Mouse (Mus musculus) heart, embryonic 12.5 days (tissue): ENCODE measurements around the gene Bcl2l2. TPM values are rescaled to one million over a fixed set of nuclear protein-coding genes. Genes with fewer than 3 reads are reported as not detected.

Experiments used
- ATAC-seq: fragments of 200-750 bp; cut with Nextera tagmentation; 2 replicates; pipeline ENCODE4 v1.8.0; 2017; ENCODE audit warnings: moderate TSS enrichment, moderate library complexity; ENCODE audit not compliant: insufficient number of reproducible peaks, low FRiP score
- H3K27ac ChIP-seq: fragments of 300-500 bp; sonication (generic); 2 replicates; pipeline ENCODE4 v1.5.1; 2016; ENCODE audit warnings: mild to moderate bottlenecking, moderate library complexity; ENCODE audit not compliant: poor library complexity, severe bottlenecking
- H3K27me3 ChIP-seq: fragments of 300-500 bp; sonication (generic); replicated peaks from 2 replicates; pipeline ENCODE4 v1.6.1; 2016; ENCODE audit warnings: mild to moderate bottlenecking, moderate library complexity
- H3K36me3 ChIP-seq: fragments of 300-500 bp; sonication (generic); 2 replicates; pipeline ENCODE4 v1.6.1; 2016; ENCODE audit warnings: mild to moderate bottlenecking, moderate library complexity
- H3K4me1 ChIP-seq: fragments of 300-500 bp; sonication (generic); replicated peaks from 2 replicates; pipeline ENCODE4 v1.6.1; 2016; ENCODE audit warnings: mild to moderate bottlenecking
- H3K4me2 ChIP-seq: fragments of 300-500 bp; sonication (generic); 2 replicates; pipeline ENCODE4 v1.6.1; 2016; ENCODE audit warnings: mild to moderate bottlenecking, moderate library complexity
- H3K4me3 ChIP-seq: fragments of 300-500 bp; sonication (generic); 2 replicates; pipeline ENCODE4 v1.5.1; 2016; ENCODE audit warnings: mild to moderate bottlenecking
- H3K9ac ChIP-seq: fragments of 300-500 bp; sonication (generic); 2 replicates; pipeline ENCODE4 v1.6.1; 2016; ENCODE audit warnings: mild to moderate bottlenecking, moderate library complexity
- H3K9me3 ChIP-seq: fragments of 300-500 bp; sonication (generic); replicated peaks from 2 replicates; pipeline ENCODE4 v1.6.1; 2016; ENCODE audit warnings: mild to moderate bottlenecking, moderate library complexity
- WGBS: fragments of 180-500 bp; shearing (Covaris S2); methylation state at CpG from one replicate; pipeline ENCODE4 v1.1.7; 2016; 5-methylcytosine and 5-hydroxymethylcytosine counted together
- polyA plus RNA-seq: library from polyadenylated mRNA; unstranded; fragments of >200 nt; fragmentation: Nextera tagmentation; extraction: Ambion mirVana; gene quantifications from 2 replicates; pipeline ENCODE4 v1.2.1, GENCODE M21; 2016

Gene Bcl2l2
- polyA plus RNA-seq, 1 experiment from 2014 or later, result 2.4 TPM

DNA sequence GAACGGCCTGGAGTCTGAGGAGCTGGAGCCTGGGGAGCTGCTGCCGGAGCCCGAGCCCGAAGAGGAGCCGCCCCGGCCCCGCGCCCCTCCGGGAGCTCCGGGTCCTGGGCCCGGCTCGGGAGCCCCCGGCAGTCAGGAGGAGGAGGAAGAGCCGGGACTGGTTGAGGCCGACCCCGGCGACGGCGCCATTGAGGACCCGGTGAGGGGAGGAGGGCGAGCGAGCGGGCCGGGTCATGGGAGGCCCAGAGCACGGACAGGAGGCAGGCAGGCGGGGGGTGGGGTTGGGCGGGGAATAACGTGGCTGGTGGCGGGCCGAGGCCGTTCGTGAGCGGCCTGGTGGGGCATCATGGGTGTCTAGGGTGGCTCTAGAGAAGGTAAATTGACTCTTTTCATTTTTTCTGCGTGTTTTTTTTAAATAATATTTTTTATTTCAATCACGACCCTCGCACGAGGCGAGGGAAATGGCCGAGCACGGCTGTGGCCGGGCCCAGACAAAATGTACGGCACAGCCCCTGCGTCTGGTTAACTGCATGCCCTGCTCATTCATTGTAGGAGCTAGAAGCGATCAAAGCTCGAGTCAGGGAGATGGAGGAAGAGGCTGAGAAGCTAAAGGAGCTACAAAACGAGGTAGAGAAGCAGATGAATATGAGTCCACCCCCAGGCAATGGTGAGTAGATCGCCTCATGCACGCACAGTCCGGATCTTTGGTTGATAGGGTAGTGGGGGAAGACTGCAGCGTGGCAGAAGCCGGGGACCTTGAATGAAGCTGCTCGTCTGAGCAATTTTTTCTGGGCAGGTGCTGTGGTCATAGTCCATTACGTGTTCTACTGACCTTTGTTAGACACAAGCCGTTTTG, 11.3 kb downstream of the Bcl2l2 start:
- under 1% methylated on average over 44 of the region's 54 CpGs for WGBS
- Histone ChIP-seq H3K4me2 (peak overlapping the region; percentile 72), H3K4me1 (peaks cover 22% of the 10 kb centered on the region), H3K27ac (peak overlapping the region; percentile 97), H3K27me3 (no peaks in the 10 kb centered on the region), H3K9ac (peak overlapping the region; percentile 100), H3K9me3 (no peaks in the 10 kb centered on the region), H3K36me3 (peaks cover 35% of the 10 kb centered on the region), H3K4me3 (peak overlapping the region; percentile 96)
- peak; percentile 79 for ATAC-seq

DNA sequence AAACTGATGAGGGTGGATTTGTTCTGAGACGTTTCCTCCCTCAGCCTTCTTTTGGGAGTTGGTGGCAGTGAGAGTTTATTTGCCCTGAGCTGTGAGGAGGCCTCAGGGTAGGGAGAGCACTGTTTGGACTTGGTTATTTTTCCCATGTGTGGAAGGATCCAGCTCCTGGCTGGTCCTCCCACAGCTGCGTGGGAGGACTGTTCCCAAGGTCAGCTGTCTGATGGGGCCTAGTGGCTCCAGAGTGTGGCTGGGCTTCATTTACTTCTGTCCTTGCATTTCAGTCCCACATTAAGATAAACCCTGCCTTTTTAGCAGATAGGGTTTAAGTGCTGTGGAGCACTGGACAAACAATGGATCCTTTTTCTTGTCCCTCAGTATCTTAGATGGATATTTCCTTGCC, 14.3 kb downstream of the Bcl2l2 start:
- peak overlapping the region; percentile 59; the same call in 1 of the 2 replicates for H3K9ac ChIP-seq

DNA sequence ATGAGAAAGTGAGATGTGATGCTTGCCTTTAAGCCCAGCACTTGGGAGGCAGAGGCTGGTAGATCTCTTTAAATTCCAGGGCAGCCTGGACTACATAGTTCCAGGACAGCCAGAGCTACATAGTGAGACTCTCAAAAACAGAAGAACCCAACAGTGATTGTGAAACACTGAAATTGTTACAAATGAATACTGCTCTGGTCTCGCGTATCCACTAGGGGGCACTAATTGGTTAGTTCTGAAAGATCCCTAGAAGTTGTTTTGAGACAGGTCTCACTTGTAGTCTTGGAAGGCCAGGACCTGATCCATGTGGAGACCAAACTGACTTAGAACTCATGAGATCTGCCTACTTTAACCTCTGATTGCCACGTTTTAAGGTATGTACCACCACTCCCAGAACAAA, 17.2 kb downstream of the Bcl2l2 start:
- Histone ChIP-seq H3K36me3 (peaks cover 43% of the 10 kb centered on the region), H3K9me3 (no peaks in the 10 kb centered on the region), H3K27me3 (no peaks in the 10 kb centered on the region), H3K4me2 (no peak overlapping the region), H3K27ac (no peak overlapping the region), H3K9ac (no peak overlapping the region), H3K4me1 (peaks cover 26% of the 10 kb centered on the region), H3K4me3 (no peak overlapping the region)
- no peak; the same call in 1 of the 2 replicates for ATAC-seq
- WGBS, result 0% methylated on average over 3 of the region's 3 CpGs

More for the DNA sequence above, 14.3 kb downstream of the Bcl2l2 start:
- Histone ChIP-seq H3K36me3 (peaks cover 35% of the 10 kb centered on the region), H3K4me2 (no peak overlapping the region), H3K27ac (peak overlapping the region; percentile 56), H3K4me3 (no peak overlapping the region), H3K27me3 (no peaks in the 10 kb centered on the region), H3K4me1 (peaks cover 22% of the 10 kb centered on the region), H3K9me3 (no peaks in the 10 kb centered on the region)
- ATAC-seq, result no peak
- WGBS, result 32% methylated on average over 2 of the region's 2 CpGs

DNA sequence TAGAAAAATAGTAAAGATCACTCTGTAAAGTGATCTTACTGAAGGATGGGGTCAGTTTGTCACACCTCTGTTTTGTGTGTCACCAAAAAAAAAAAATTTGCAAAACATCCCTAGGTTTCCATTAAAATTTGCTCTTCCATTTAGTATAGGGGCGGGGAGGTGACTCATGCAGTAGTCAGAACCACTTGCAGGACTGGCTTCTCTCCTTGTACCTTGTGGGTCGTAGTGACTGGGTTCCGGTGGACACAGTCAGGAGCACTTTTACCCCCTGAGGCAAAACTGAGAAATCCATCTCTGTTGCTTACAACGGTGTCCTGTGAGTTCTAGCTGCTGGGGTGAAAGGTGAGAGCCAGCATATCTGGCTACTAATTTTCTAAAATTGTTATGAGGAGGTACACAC, 20.5 kb downstream of the Bcl2l2 start:
- no peak overlapping the region for H3K27ac ChIP-seq
- 88% methylated on average over 4 of the region's 4 CpGs for WGBS
- H3K9ac ChIP-seq, result no peak overlapping the region
- H3K4me2 ChIP-seq, result no peak overlapping the region
- H3K36me3 ChIP-seq, result peaks cover 42% of the 10 kb centered on the region
- H3K9me3 ChIP-seq, result no peaks in the 10 kb centered on the region
- no peak for ATAC-seq
- H3K4me1 ChIP-seq, result peaks cover 10% of the 10 kb centered on the region; the same call in 1 of the 2 replicates
- no peak overlapping the region for H3K4me3 ChIP-seq
- 0 out of 2 replicates have a peak, but pooled peaks cover 6% of the 10 kb centered on the region for H3K27me3 ChIP-seq

DNA sequence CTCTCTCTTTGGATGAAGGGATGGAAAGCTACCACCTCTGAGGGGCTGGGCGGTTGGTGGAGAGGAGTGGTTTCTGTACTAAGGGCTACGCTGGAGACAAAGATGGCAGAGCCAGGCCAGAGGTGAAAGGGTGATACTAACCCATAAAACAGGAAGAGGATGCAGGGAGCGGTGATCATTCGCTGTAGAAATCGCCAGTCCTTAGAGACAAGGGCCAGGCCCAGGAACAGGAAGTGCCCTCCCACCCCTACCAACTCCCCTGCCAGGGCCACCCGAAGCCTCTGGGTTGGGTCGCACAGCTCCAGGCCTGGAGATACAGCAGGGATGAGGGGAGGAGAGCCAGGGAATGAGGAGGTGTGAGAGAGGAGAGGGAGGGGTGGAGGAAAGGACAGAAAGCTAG, 25.5 kb downstream of the Bcl2l2 start:
- Histone ChIP-seq H3K36me3 (peaks cover 43% of the 10 kb centered on the region), H3K4me3 (no peak overlapping the region), H3K9me3 (no peaks in the 10 kb centered on the region), H3K4me1 (peaks cover 40% of the 10 kb centered on the region), H3K27me3 (0 out of 2 replicates have a peak, but pooled peaks cover 14% of the 10 kb centered on the region), H3K9ac (no peak overlapping the region), H3K27ac (no peak overlapping the region), H3K4me2 (no peak overlapping the region)
- ATAC-seq, result no peak
- 66% methylated on average over 7 of the region's 7 CpGs for whole genome bisulfite sequencing

DNA sequence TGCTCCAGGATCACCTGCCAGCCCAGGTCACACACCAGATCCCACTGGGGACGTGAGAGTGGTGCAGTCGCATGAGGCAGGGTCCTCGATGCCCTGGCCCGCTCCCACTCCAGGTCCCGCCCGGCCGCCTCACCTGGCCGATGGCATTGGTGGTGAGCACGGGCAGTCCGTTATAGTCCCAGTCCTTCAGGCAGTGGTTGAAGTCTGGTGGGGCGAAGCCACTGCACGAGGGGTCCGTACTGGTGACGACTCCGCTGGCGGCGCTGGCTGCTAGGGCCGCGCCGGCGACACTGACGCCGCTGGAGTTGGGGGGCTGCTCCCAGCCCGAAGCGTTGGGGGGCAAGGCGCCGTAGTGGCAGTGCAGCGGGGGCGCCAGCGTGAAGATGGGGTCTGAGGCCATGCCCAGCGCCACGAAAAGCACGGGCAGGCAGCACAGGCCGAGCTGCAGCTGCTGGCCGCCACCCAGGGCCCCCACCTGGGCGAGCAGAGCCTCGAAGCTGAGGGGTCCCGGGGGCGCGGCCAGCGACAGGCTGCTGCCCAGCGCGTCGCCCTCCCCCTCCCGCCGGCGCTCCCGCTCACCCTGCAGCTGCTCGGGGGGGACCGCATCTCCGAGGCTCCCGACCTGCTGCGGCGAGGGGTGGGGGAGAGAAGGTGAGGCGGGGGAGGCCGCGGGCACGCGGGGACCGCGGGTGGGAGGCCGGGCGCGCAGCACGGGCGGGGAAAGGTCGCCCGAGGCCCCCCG, 29.1 kb downstream of the Bcl2l2 start:
- Histone ChIP-seq H3K9ac (peak overlapping the region; percentile 93), H3K27ac (peak overlapping the region; percentile 74), H3K4me2 (peak overlapping the region; percentile 99), H3K4me1 (peaks cover 33% of the 10 kb centered on the region), H3K36me3 (peaks cover 31% of the 10 kb centered on the region), H3K9me3 (no peaks in the 10 kb centered on the region), H3K4me3 (peak overlapping the region; percentile 92), H3K27me3 (peaks cover 9% of the 10 kb centered on the region; the same call in 1 of the 2 replicates)
- WGBS, result 3% methylated on average over 59 of the region's 69 CpGs
- peak; percentile 53 for ATAC-seq

DNA sequence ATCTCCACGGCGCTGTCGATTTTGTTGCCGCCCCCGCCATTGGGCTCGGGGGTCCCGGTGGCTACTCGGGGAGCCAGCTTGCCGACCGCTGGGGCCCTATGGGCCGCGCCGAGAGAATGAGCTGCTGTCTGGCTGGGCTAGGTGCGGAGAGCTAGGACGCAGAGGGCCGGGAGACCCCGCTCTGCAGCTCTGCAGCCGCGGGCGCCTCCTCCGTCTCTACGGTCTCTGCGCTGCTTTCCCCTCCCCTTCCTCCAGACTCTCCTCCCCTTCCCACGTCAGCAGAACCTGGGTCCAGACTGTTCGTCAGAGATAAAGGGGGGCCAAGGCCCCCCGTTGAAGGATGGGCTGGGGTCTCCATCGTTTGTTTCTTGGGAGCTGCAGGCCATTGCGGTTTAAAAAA, 29.7 kb downstream of the Bcl2l2 start, which contains the start of gene Slc22a17:
TSS of gene Slc22a17 (minus strand) at position 247 of the 400 bp plus-strand sequence.
- peak within 1 kb of the TSS; percentile 93 for H3K9ac ChIP-seq
- peaks cover 8% of the 10 kb centered on the region; the same call in 1 of the 2 replicates for H3K27me3 ChIP-seq
- peak; percentile 81 for ATAC-seq
- H3K36me3 ChIP-seq, result peaks cover 27% of the 10 kb centered on the region
- H3K4me2 ChIP-seq, result peak within 1 kb of the TSS; percentile 99
- H3K4me1 ChIP-seq, result peaks cover 33% of the 10 kb centered on the region
- peak within 1 kb of the TSS; percentile 92 for H3K4me3 ChIP-seq
- H3K27ac ChIP-seq, result peak within 1 kb of the TSS; percentile 74
- H3K9me3 ChIP-seq, result no peaks in the 10 kb centered on the region
- under 1% methylated on average over 28 of the region's 28 CpGs for WGBS

DNA sequence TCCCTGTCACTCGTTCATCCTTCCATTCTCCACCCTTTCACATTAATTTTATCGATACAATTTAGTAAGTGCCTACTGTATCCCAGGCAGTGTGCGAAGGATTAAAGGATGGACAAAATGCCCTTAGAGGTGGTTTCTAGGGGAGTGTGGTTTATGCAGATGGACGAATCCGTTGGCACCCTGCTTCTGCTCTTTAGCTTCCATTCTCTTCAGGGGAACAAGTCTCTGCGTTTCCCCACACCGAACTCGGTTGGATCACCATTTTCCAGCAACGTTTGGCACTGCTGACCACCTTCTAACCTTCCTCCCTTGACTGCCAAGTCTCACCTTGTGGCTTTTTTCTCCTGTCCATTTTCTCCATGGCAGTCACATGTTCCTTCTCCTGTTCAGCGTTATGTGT, 30.2 kb downstream of the Bcl2l2 start:
- 16% methylated on average over 10 of the region's 10 CpGs for WGBS
- Histone ChIP-seq H3K27me3 (peaks cover 8% of the 10 kb centered on the region; the same call in 1 of the 2 replicates), H3K4me3 (peak overlapping the region; percentile 92), H3K27ac (no peak overlapping the region), H3K36me3 (peaks cover 25% of the 10 kb centered on the region), H3K4me1 (peaks cover 33% of the 10 kb centered on the region), H3K4me2 (peak overlapping the region; percentile 99), H3K9ac (peak overlapping the region; percentile 93), H3K9me3 (no peaks in the 10 kb centered on the region)
- ATAC-seq, result no peak

DNA sequence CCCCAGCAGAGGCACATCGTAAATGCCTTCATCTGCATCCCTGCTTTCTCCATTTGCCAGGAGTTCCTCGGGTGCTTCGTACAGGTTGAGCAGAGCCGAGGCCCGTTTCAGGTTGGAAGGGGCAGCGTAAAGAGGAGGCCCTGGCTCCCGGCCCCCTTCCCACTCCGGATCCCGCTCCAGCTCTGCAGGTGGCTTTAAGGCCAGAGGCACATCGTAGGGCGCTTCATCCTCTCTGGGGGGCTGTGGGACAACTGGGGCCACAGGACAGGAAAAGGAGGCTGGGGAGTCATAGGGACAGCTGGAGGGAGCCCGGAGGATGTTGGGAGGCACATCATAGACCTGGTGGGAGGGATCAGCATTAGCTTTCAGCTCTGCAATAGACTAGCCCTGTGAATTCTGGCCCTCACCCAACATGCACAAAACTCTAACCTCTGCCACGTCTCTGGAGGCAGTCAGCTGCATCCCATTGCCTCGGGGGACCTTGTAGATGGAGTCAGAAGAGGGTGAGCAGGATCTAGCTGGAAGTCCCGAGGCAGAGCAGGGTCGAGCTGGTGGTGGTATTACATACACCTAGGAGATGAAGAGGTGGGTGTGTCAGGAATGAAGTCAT, 37.0 kb downstream of the Bcl2l2 start:
- H3K4me1 ChIP-seq, result peaks cover 19% of the 10 kb centered on the region
- no peak overlapping the region for H3K4me3 ChIP-seq
- no peak overlapping the region for H3K4me2 ChIP-seq
- no peak overlapping the region for H3K9ac ChIP-seq
- no peak overlapping the region for H3K27ac ChIP-seq
- no peak for ATAC-seq
- H3K27me3 ChIP-seq, result no peaks in the 10 kb centered on the region
- 92% methylated on average over 16 of the region's 16 CpGs for WGBS
- H3K9me3 ChIP-seq, result peaks cover 11% of the 10 kb centered on the region
- peaks cover 47% of the 10 kb centered on the region for H3K36me3 ChIP-seq

DNA sequence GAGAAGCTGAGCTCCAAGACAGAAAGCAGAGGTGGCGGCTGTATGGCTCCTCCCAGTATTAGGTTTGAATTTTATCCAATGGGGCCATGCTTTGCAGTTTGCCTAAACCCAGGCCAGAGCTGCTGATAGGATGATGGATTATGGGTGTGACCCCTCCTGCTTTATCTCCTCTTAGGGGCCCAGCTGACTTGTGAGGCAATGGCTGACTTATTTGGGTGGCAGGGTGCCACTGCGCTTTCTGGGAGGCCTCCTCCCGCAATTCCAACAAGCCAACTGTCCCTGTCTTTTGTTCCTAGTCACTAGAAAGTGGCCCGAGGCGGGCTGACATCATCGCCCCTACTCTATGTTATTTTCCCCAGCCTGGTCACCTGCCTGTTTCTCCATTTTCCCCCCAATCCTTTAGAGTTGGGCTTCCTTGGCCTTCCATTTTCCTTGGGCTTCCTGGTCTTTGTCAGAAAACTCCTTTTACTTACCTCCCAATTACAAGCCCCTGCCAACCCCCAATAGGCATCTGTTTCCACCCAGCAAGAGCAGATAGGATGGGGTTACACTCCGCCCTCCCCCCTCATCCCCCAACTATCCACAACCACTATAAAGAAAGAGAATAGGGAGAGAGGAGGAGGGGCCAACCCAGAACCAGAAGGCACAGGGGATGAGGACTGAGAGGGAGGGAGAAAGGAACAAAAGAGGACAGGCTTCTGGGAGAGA, 41.6 kb downstream of the Bcl2l2 start:
- Histone ChIP-seq H3K36me3 (peaks cover 18% of the 10 kb centered on the region), H3K27ac (peak overlapping the region; percentile 85), H3K9ac (peak overlapping the region; percentile 81)

More for the DNA sequence above, 41.6 kb downstream of the Bcl2l2 start:
- peak overlapping the region; percentile 92 for H3K4me2 ChIP-seq
- H3K27me3 ChIP-seq, result peaks cover 26% of the 10 kb centered on the region
- H3K9me3 ChIP-seq, result peaks cover 11% of the 10 kb centered on the region
- H3K4me1 ChIP-seq, result peaks cover 42% of the 10 kb centered on the region
- 23% methylated on average over 7 of the region's 7 CpGs for WGBS
- peak; percentile 71 for ATAC-seq
- peak overlapping the region; percentile 65 for H3K4me3 ChIP-seq
